Mouse (Mus musculus) cerebellum, adult 8-10 months (tissue): Measurements from ENCODE around the gene Gm3404.
"Not testable (repeated sequence)": the region's sequence is repeated elsewhere in the genome, so short reads cannot be mapped to it uniquely, and the experiment has no call there.

Source experiments
- DNase-seq: peaks from one replicate; pipeline ENCODE4 v3.0.0; 2022

Gene Gm3404

DNA sequence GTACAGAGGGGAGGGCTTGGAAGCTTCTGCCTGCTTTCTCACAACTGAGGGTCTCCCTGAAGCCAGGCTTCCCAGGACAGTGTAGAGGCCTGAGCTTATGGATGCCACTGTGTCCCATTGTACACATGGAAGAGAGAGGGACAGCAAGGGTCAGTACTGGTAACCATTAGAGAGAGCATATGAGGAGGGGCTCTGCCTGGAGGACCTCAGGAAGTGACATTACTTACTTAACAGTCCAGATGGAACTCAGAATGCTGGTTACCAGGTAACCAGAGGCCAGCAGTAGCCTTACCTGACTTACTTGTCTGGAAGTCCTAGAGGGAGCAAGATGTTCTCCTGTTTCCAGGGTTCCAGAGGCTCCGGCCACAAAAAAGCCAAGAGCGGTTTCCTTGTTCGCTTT, at the start of gene Gm3404:
Gene Gm3404, plus strand, starts transcription at position 301 of the 400 bp plus-strand sequence.
- not testable (repeated sequence) for DNase-seq

DNA sequence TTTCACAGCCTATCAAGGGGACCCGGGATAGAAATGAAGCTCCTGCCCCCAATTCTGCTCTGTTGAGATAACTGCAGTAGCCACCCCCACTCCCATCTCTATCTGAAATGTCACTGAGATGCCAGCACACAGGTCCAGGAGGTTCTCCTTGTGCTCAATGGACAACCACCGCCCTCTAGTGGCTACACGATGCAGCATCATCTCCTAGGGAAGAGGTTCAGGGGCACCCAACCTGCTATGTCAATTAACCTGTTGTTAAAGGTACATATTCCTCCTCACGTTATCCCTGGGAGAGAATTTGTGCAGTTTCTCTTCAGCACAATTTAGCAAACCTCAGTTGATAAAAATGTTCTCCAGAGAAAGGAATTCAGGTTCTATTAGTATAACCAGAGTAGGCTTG, 46.0 kb upstream of the Gm3404 start:
- DNase-seq, result peak; percentile 45

DNA sequence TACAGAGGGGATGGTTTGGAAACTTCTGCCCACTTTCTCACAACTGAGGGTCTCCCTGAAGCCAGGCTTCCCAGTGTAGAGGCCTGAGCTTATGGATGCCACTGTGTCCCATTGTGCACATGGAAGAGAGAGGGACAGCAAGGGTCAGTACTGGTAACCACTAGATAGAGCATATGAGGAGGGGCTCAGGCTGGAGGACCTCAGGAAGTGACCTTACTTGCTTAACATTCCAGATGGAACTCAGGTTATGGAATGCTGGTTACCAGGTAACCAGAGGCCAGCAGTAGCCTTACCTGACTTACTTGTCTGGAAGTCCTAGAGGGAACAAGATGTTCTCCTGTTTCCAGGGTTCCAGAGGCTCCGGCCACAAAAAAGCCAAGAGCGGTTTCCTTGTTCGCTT, 43.9 kb upstream of the Gm3404 start, which contains the start of gene Gm6408:
Gene Gm6408, plus strand, starts transcription at position 301 of the 400 bp plus-strand sequence.
- DNase-seq, result not testable (repeated sequence)

DNA sequence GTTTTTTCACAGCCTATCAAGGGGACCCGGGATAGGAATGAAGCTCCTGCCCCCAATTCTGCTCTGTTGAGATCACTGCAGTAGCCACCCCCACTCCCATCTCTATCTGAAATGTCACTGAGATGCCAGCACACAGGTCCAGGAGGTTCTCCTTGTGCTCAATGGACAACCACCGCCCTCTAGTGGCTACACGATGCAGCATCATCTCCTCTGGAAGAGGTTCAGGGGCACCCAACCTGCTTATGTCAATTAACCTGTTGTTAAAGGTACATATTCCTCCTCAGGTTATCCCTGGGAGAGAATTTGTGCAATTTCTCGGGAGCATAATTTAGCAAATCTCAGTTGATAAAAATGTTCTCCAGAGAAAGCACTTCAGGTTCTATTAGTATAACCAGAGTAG, 36.6 kb upstream of the Gm3404 start:
- peak; percentile 23 for DNase-seq

DNA sequence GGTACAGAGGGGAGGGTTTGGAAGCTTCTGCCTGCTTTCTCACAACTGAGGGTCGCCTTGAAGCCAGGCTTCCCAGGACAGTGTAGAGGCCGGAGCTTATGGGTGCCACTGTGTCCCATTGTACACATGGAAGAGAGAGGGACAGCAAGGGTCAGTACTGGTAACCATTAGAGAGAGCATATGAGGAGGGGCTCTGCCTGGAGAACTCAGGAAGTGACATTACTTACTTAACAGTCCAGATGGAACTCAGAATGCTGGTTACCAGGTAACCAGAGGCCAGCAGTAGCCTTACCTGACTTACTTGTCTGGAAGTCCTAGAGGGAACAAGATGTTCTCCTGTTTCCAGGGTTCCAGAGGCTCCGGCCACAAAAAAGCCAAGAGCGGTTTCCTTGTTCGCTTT, 34.5 kb upstream of the Gm3404 start, which contains the start of gene Gm6370:
Gene Gm6370, plus strand, starts transcription at position 301 of the 400 bp plus-strand sequence.
- not testable (repeated sequence) for DNase-seq

DNA sequence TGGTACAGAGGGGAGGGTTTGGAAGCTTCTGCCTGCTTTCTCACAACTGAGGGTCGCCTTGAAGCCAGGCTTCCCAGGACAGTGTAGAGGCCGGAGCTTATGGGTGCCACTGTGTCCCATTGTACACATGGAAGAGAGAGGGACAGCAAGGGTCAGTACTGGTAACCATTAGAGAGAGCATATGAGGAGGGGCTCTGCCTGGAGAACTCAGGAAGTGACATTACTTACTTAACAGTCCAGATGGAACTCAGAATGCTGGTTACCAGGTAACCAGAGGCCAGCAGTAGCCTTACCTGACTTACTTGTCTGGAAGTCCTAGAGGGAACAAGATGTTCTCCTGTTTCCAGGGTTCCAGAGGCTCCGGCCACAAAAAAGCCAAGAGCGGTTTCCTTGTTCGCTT, 23.5 kb upstream of the Gm3404 start, which contains the start of gene 4930449I24Rik:
Gene 4930449I24Rik, plus strand, starts transcription at position 301 of the 400 bp plus-strand sequence.
- DNase-seq, result not testable (repeated sequence)

DNA sequence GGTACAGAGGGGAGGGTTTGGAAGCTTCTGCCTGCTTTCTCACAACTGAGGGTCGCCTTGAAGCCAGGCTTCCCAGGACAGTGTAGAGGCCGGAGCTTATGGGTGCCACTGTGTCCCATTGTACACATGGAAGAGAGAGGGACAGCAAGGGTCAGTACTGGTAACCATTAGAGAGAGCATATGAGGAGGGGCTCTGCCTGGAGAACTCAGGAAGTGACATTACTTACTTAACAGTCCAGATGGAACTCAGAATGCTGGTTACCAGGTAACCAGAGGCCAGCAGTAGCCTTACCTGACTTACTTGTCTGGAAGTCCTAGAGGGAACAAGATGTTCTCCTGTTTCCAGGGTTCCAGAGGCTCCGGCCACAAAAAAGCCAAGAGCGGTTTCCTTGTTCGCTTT, 11.8 kb upstream of the Gm3404 start, which contains the start of gene Gm3402:
Gene Gm3402, plus strand, starts transcription at position 301 of the 400 bp plus-strand sequence.
- DNase-seq, result not testable (repeated sequence)

DNA sequence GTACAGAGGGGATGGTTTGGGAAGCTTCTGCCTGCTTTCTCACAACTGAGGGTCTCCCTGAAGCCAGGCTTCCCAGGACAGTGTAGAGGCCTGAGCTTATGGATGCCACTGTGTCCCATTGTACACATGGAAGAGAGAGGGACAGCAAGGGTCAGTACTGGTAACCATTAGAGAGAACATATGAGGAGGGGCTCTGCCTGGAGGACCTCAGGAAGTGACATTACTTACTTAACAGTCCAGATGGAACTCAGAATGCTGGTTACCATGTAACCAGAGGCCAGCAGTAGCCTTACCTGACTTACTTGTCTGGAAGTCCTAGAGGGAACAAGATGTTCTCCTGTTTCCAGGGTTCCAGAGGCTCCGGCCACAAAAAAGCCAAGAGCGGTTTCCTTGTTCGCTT, 11.7 kb downstream of the Gm3404 start, which contains the start of gene Gm3409:
Gene Gm3409, plus strand, starts transcription at position 301 of the 400 bp plus-strand sequence.
- DNase-seq, result not testable (repeated sequence)

DNA sequence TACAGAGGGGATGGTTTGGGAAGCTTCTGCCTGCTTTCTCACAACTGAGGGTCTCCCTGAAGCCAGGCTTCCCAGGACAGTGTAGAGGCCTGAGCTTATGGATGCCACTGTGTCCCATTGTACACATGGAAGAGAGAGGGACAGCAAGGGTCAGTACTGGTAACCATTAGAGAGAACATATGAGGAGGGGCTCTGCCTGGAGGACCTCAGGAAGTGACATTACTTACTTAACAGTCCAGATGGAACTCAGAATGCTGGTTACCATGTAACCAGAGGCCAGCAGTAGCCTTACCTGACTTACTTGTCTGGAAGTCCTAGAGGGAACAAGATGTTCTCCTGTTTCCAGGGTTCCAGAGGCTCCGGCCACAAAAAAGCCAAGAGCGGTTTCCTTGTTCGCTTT, 30.2 kb downstream of the Gm3404 start, which contains the start of gene Gm3415:
Gene Gm3415, plus strand, starts transcription at position 301 of the 400 bp plus-strand sequence.
- not testable (repeated sequence) for DNase-seq

DNA sequence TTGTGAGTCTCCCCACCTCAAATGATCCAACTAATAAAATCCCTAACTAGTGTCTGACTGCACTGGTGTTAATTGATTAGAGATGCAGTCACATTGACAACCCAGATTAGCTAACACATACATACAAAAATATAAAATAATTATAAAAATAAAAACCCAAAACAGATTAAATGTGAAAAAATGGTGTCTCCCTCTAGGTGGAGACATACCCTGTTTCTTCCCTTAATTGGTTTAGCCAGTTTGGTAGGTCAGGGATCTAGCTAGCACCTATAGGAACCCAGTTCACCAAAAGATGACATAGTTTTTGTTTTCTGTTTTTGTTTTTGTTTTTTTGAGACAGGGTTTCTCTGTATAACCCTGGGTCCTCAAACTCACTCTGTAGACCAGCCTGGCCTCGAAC, 38.7 kb downstream of the Gm3404 start:
- no peak for DNase-seq

DNA sequence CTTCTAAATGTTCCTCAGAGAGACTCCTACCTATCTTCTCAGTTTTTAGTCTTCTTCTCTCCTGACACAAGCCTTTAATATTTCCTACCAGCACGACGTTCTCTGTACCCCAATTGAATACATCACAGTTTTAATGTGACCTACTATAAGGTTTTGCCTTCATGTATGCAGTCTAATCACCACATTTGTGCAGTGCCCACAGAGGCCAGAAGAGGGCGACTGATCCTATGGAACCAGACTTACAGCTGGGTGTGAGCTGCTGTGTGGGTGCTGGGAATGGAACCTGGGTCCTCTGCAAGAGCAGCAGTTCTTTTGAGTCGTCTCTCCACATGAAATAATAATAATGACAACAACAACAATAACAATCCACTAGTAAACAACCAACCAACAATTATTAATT, 41.5 kb downstream of the Gm3404 start:
- DNase-seq, result no peak

DNA sequence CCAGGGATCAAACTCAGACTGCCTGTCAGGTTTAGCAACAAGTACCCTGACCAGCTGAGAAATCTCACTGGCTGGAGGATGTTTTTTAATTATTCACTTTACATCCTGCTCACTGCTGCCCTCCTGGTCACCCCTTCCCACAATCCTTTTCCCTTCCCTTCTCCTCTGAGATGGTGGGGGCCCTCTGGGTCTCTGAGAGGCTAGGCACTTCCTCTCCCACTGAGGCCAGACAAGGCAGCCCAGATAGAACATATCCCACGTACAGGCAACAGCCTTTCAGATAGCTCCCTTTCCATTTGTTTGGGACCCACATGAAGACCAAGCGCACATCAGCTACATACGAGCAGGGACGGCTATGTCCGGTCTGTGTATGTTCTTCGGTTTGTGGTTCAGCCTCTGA, 44.6 kb downstream of the Gm3404 start:
- not testable (repeated sequence) for DNase-seq

DNA sequence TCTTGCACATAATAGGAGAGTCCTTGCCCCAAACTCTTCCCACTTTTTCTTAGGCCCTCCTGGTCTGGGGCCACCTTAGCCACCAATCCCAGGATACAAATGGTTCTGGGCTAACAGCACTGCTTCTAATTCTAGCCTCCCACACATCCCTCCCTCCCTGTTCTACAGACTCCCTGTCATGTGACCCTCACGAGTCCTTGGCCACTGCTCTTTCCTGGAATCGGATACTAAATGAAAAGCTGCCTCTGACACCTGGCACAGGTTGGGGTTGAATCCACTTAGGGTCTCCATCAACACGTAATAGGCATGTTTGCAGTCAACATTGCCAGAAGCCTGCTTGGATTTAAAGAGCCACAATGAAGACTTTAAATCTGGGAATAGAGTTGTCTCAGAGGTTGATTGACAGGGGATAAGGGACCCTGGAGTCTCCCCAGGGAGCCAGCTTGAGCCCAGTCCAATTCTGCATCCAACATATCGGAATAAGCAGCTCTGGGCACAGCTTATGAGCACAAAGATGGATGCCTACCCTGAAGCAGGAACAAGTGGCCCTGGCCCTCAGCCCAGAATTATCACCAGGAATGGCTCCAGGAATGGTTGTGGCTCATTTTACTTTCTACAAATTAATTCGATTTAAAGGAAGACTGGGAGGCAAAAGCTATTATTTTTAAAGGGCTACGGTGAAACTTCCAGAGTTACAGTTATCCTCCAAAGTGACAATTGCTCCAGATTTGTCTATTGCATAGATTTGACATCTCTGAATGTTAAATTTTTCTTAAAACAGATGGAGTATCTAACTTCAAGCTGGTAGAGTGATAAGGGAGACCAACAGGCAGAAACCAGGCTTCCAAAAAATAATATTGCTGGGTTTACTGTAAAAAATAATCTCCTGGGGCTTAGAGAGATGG, 46.5 kb downstream of the Gm3404 start:
- not testable (repeated sequence) for DNase-seq

DNA sequence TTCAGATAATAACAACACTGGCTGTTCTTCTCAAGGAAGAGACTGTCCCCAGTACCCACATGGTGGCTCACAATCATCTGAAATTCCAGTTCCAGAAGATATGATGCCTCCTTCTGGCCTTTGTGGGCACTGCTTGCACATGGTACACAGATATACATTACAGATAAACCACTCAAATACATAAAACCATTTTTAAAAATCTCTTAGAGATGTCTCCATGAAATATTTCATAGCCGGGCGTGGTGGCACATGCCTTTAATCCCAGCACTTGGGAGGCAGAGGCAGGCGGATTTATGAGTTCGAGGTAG, 47.1 kb downstream of the Gm3404 start:
- DNase-seq, result not testable (repeated sequence)

DNA sequence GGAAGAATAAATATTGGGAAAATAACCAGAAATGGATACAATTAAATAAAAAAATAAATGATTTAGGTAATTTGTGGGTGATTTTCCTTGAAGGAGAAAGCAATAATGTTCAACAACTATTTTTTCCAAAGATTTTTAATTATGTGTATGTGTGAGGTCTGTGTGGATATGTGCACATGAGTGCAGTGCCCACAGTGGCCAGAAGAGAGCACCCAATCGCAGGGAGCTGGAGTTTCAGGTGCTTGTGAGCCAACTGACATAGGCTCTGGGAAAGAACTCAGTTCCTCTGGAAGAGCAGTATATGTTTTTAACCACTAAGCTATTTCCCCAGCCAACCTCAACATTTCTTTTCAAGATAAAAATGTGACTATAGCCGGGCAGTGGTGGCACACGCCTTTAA, 51.1 kb downstream of the Gm3404 start:
- no peak for DNase-seq
